ENCODE assay signal across 22 mouse cellular contexts in the genomic region with DNA sequence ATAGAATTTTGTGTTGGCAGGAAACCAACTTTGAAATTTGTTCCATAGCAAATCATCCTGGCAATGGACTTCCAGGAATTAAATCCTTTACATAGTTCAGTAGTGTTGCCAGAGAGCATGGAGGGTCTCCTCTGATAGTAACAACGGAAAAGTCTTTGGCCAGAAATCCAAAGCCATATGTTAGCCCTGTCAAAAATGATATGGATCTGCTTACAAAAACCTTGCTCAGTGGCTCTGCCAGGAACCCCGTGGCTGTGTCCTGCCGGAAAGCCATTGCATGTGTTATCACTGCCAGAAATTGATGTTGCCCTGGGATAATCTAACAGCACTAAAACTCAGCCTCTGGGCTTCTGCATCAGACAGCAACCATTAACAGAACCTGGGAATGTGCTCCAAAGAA.
A peak's percentile ranks its signal among the peaks of the same experiment; 100 is the strongest.
DNase-seq lines count a peak whose midpoint lies in the region; ATAC-seq lines count a peak whose summit lies in the region.
"Had no signal": no experiment of that assay in that cellular context is flagged by ENCODE, and none has a peak within 500 bp of the region (broad histone marks: within the 10 kb centered on the region; RNA-seq: fewer than 3 reads in every experiment).

No protein-coding gene starts in this region.

- H3K4me3 ChIP-seq in forebrain, embryonic 10.5 days: no peak overlapping the region
- H3K4me3 ChIP-seq: forebrain, embryonic 13.5 days; heart, embryonic 15.5 days; kidney, embryonic 15.5 days; limb, embryonic 13.5 days; midbrain, embryonic 13.5 days; neural tube, embryonic 15.5 days had no signal

- peak; percentile 88 for DNase-seq in left cerebral cortex, postnatal 4 days
- DNase-seq in left cerebral cortex, postnatal 10 days (ENCODE audit: extremely low spot score in 1 of 2, low spot score in 2 of 2): no peak
- DNase-seq in brain, adult 2 months (ENCODE audit: low read depth, low spot score): peak; percentile 39
- DNase-seq in cerebellum, adult 9-11 months: peak; percentile 56
- DNase-seq in forebrain, embryonic 10.5 days (ENCODE audit: extremely low spot score, low spot score): no peak
- DNase-seq: adrenal gland, adult 8-10 months; gastrocnemius, postnatal 10 days; heart, postnatal 4 days; lung, postnatal 10 days; thymus, postnatal 14 days had no signal

- intact Hi-C loops in left cerebral cortex, postnatal 4 days (cut with DNase I): no loop called here
- intact Hi-C loops in left cerebral cortex, postnatal 10 days (cut with DNase I): no loop called here

- no peak overlapping the region for H3K27ac ChIP-seq in forebrain, embryonic 10.5 days
- H3K27ac ChIP-seq: forebrain, embryonic 13.5 days; heart, embryonic 15.5 days; kidney, embryonic 15.5 days; limb, embryonic 13.5 days; liver, embryonic 14.5 days; midbrain, embryonic 13.5 days; neural tube, embryonic 15.5 days; stomach, postnatal 0 days had no signal

- peak; percentile 89 for ATAC-seq in cerebellum, adult (ENCODE audit: insufficient number of reproducible peaks, low FRiP score, low TSS enrichment)
- ATAC-seq in granulocyte monocyte progenitor cell, adult 5-6 weeks (replicated peaks; ENCODE audit: poor library complexity, severe bottlenecking): no peak
- ATAC-seq: forebrain, embryonic 13.5 days; intestine, embryonic 16.5 days; midbrain, embryonic 13.5 days; Patski had no signal

- no peaks in the 10 kb centered on the region for H3K9me3 ChIP-seq in forebrain, embryonic 10.5 days
- H3K9me3 ChIP-seq: forebrain, embryonic 13.5 days; heart, embryonic 15.5 days; kidney, embryonic 15.5 days; limb, embryonic 13.5 days; midbrain, embryonic 13.5 days; neural tube, embryonic 15.5 days had no signal

- no peaks in the 10 kb centered on the region for H3K36me3 ChIP-seq in forebrain, embryonic 10.5 days (replicated peaks)
- H3K36me3 ChIP-seq: heart, embryonic 15.5 days; kidney, embryonic 15.5 days; limb, embryonic 13.5 days; midbrain, embryonic 13.5 days; neural tube, embryonic 15.5 days had no signal

- 89% methylated on average over 3 of the region's 3 CpGs for WGBS in forebrain, embryonic 10.5 days

- no peaks in the 10 kb centered on the region for H3K27me3 ChIP-seq in forebrain, embryonic 10.5 days (ENCODE audit: poor library complexity, severe bottlenecking)
- H3K27me3 ChIP-seq: forebrain, embryonic 13.5 days; heart, embryonic 15.5 days; kidney, embryonic 15.5 days; limb, embryonic 13.5 days; midbrain, embryonic 13.5 days; neural tube, embryonic 15.5 days; Patski had no signal

- no peaks in the 10 kb centered on the region for H3K4me1 ChIP-seq in forebrain, embryonic 10.5 days
- H3K4me1 ChIP-seq: forebrain, embryonic 13.5 days; heart, embryonic 15.5 days; kidney, embryonic 15.5 days; limb, embryonic 13.5 days; midbrain, embryonic 13.5 days; neural tube, embryonic 15.5 days had no signal

Comparison
In these comparisons a context has a peak if more than half of its experiments do, and no peak if none do; other contexts are left out.
1. DNase-seq: peak in left cerebral cortex, postnatal 4 days (single experiment), brain, adult 2 months (single experiment) and cerebellum, adult 9-11 months (single experiment); none in left cerebral cortex, postnatal 10 days (0 of 2) and forebrain, embryonic 10.5 days (single experiment).